In genomic region chr2:36053249-36053648, GRCm38 (mm10) we compare ENCODE assay signal across 31 mouse cellular contexts. TPM values are rescaled to one million over a fixed set of nuclear protein-coding genes. Genes with fewer than 3 reads are reported as not detected.
A peak's percentile ranks its signal among the peaks of the same experiment; 100 is the strongest.
DNase-seq lines count a peak whose midpoint lies in the region; ATAC-seq and TF ChIP-seq lines count a peak whose summit lies in the region.
"Had no signal": no experiment of that assay in that cellular context is flagged by ENCODE, and none has a peak within 500 bp of the region (broad histone marks: within the 10 kb centered on the region; RNA-seq: fewer than 3 reads in every experiment).

No protein-coding gene starts in this region.

- no peaks in the 10 kb centered on the region for H3K27me3 ChIP-seq in forebrain, postnatal 0 days (ENCODE audit: insufficient read depth, low read length)
- H3K27me3 ChIP-seq in forebrain, embryonic 15.5 days, result no peaks in the 10 kb centered on the region
- no peaks in the 10 kb centered on the region for H3K27me3 ChIP-seq in hindbrain, postnatal 0 days (ENCODE audit: insufficient read depth, low read length)
- H3K27me3 ChIP-seq: hindbrain, embryonic 12.5 days; neural tube, embryonic 15.5 days had no signal

- 0 out of 2 replicates have a peak, but pooled peaks cover 2% of the 10 kb centered on the region for H3K4me1 ChIP-seq in forebrain, postnatal 0 days (ENCODE audit: insufficient read depth)
- H3K4me1 ChIP-seq in forebrain, embryonic 15.5 days, result peaks cover 8% of the 10 kb centered on the region
- peaks cover 2% of the 10 kb centered on the region for H3K4me1 ChIP-seq in hindbrain, postnatal 0 days (ENCODE audit: insufficient read depth, low read length)

- intact Hi-C loops in left cerebral cortex, postnatal 14 days (cut with DNase I), result no loop called here

- H3K4me2 ChIP-seq in forebrain, postnatal 0 days (ENCODE audit: low read depth), result no peak overlapping the region
- H3K4me2 ChIP-seq in forebrain, embryonic 15.5 days (replicated peaks), result no peak overlapping the region
- H3K4me2 ChIP-seq in hindbrain, postnatal 0 days (ENCODE audit: low read depth, low read length), result no peak overlapping the region
- H3K4me2 ChIP-seq: hindbrain, embryonic 12.5 days; midbrain, embryonic 12.5 days; neural tube, embryonic 15.5 days had no signal

- peak; percentile 48 for DNase-seq in forebrain, postnatal 0 days
- peak; percentile 41 to 42 for DNase-seq in left cerebral cortex, postnatal 14 days (ENCODE audit: low spot score in 2 of 2)
- DNase-seq in left cerebral cortex, adult 9 months (ENCODE audit: low spot score in 2 of 2), result no peak
- DNase-seq in NIH3T3 (ENCODE audit: low read depth), result peak; percentile 52
- peak; percentile 24 to 48 for DNase-seq in frontal cortex, postnatal 36 days (ENCODE audit: low spot score in 2 of 2)
- DNase-seq in hindbrain, postnatal 0 days (ENCODE audit: low spot score), result no peak
- no peak for DNase-seq in cerebellum, adult 11 months
- DNase-seq: adrenal gland, adult 2 months; cerebellum, adult 8-10 months; gastrocnemius, adult 2 months; kidney, adult 2 months; lung, postnatal 14 days; thymus, adult 2 months; thymus, postnatal 4 days had no signal

- no peak for TF ChIP-seq CTCF in forebrain, postnatal 0 days (IDR thresholded peaks at IDR 0.05; ENCODE audit: low read depth)
- no peak for TF ChIP-seq CTCF in hindbrain, postnatal 0 days (IDR thresholded peaks at IDR 0.05; ENCODE audit: low read depth)

- 57% methylated on average over 3 of the region's 3 CpGs for WGBS in forebrain, postnatal 0 days
- WGBS in forebrain, embryonic 15.5 days, result 61% methylated on average over 3 of the region's 3 CpGs
- 55% methylated on average over 3 of the region's 3 CpGs for WGBS in hindbrain, postnatal 0 days

- ATAC-seq in forebrain, postnatal 0 days, result no peak
- no peak for ATAC-seq in forebrain, embryonic 15.5 days (replicated peaks)
- no peak for ATAC-seq in hindbrain, postnatal 0 days

- no peaks in the 10 kb centered on the region for H3K9me3 ChIP-seq in forebrain, postnatal 0 days (ENCODE audit: low read length)
- H3K9me3 ChIP-seq in forebrain, embryonic 15.5 days, result no peaks in the 10 kb centered on the region
- H3K9me3 ChIP-seq in hindbrain, postnatal 0 days (ENCODE audit: low read length), result no peaks in the 10 kb centered on the region
- H3K9me3 ChIP-seq: hindbrain, embryonic 12.5 days; midbrain, embryonic 12.5 days; neural tube, embryonic 15.5 days had no signal

- no peak overlapping the region for H3K27ac ChIP-seq in forebrain, postnatal 0 days (ENCODE audit: low read depth, low read length)
- H3K27ac ChIP-seq in forebrain, embryonic 15.5 days (replicated peaks), result no peak overlapping the region
- H3K27ac ChIP-seq in hindbrain, postnatal 0 days, result no peak overlapping the region
- H3K27ac ChIP-seq: gastrocnemius, adult 2 months; hindbrain, embryonic 12.5 days; kidney, postnatal 0 days; midbrain, embryonic 12.5 days; neural tube, embryonic 15.5 days had no signal

- no peaks in the 10 kb centered on the region for H3K36me3 ChIP-seq in forebrain, postnatal 0 days (ENCODE audit: insufficient read depth)
- H3K36me3 ChIP-seq in forebrain, embryonic 15.5 days, result no peaks in the 10 kb centered on the region
- H3K36me3 ChIP-seq in hindbrain, postnatal 0 days (ENCODE audit: insufficient read depth, low read length), result no peaks in the 10 kb centered on the region
- H3K36me3 ChIP-seq: hindbrain, embryonic 12.5 days; midbrain, embryonic 12.5 days; neural tube, embryonic 15.5 days had no signal

- no peak overlapping the region for H3K9ac ChIP-seq in forebrain, postnatal 0 days
- H3K9ac ChIP-seq in forebrain, embryonic 15.5 days (replicated peaks), result no peak overlapping the region
- H3K9ac ChIP-seq in hindbrain, postnatal 0 days (replicated peaks; ENCODE audit: low read length), result no peak overlapping the region
- H3K9ac ChIP-seq: hindbrain, embryonic 12.5 days; midbrain, embryonic 12.5 days; neural tube, embryonic 15.5 days had no signal

- no peak overlapping the region for H3K4me3 ChIP-seq in forebrain, postnatal 0 days (ENCODE audit: low read depth, low read length)
- no peak overlapping the region for H3K4me3 ChIP-seq in forebrain, embryonic 15.5 days
- H3K4me3 ChIP-seq in hindbrain, postnatal 0 days (ENCODE audit: low read length), result no peak overlapping the region
- H3K4me3 ChIP-seq: gastrocnemius, adult 2 months; hindbrain, embryonic 12.5 days; midbrain, embryonic 12.5 days; neural tube, embryonic 15.5 days had no signal

RNA-seq across cellular contexts. Expression of gene Morn5, which starts 4.0 kb away (rescaled TPM):
- 1.0 and 2.2 TPM in 2 replicates for total RNA-seq in forebrain, postnatal 0 days (2014; rRNA removed)
- 3.9 and 4.4 TPM in 2 replicates for polyA plus RNA-seq in forebrain, postnatal 0 days (2015; fragmentation: Nextera tagmentation; extraction: Ambion mirVana)
- polyA plus RNA-seq in forebrain, embryonic 15.5 days (2015; fragmentation: Nextera tagmentation; extraction: Ambion mirVana), result 1.7 and 2.5 TPM in 2 replicates
- 1 to 10 TPM; 1.3 to 1.8 TPM for total RNA-seq in left cerebral cortex, postnatal 14 days (2021)
- total RNA-seq in hindbrain, postnatal 0 days (2014; rRNA removed), result 2.3 TPM in 1 of 2 replicates, not detected in the other
- 3.4 and 3.7 TPM in 2 replicates for polyA plus RNA-seq in hindbrain, postnatal 0 days (2015; fragmentation: Nextera tagmentation; extraction: Ambion mirVana)
- total RNA-seq: adrenal gland, adult 2 months; adrenal gland, postnatal 4 days; ES-E14; gastrocnemius, adult 2 months; gastrocnemius, postnatal 4 days; heart, adult 8-10 months; heart, postnatal 25 days; liver, adult 2 months; megakaryocyte, adult 5-6 weeks had no signal
- polyA plus RNA-seq: adrenal gland, adult 2 months; heart, embryonic 14.5 days; large intestine, adult 2 months; limb, embryonic 11.5 days; liver, adult 2 months; liver, embryonic 16.5 days; small intestine, adult 2 months had no signal

RNA-seq across cellular contexts. Expression of gene Ndufa8, which starts 4.0 kb away (rescaled TPM):
- total RNA-seq in forebrain, postnatal 0 days (2014; rRNA removed), result 74.0 and 111 TPM in 2 replicates
- 333 and 372 TPM in 2 replicates for polyA plus RNA-seq in forebrain, postnatal 0 days (2015; fragmentation: Nextera tagmentation; extraction: Ambion mirVana)
- 259 and 263 TPM in 2 replicates for polyA plus RNA-seq in forebrain, embryonic 15.5 days (2015; fragmentation: Nextera tagmentation; extraction: Ambion mirVana)
- 100 to 1,000 TPM; 186 to 200 TPM for total RNA-seq in left cerebral cortex, postnatal 14 days (2021)
- 85.4 and 110 TPM in 2 replicates for total RNA-seq in hindbrain, postnatal 0 days (2014; rRNA removed)
- polyA plus RNA-seq in hindbrain, postnatal 0 days (2015; fragmentation: Nextera tagmentation; extraction: Ambion mirVana), result 350 and 376 TPM in 2 replicates

RNA-seq across cellular contexts. Expression of gene Lhx6, which starts 52.0 kb away (rescaled TPM):
- total RNA-seq in forebrain, postnatal 0 days (2014; rRNA removed), result 55.9 and 83.5 TPM in 2 replicates
- polyA plus RNA-seq in forebrain, postnatal 0 days (2015; fragmentation: Nextera tagmentation; extraction: Ambion mirVana), result 16.4 and 31.0 TPM in 2 replicates
- 36.3 and 36.8 TPM in 2 replicates for polyA plus RNA-seq in forebrain, embryonic 15.5 days (2015; fragmentation: Nextera tagmentation; extraction: Ambion mirVana)
- 10 to 100 TPM; 20.7 to 21.9 TPM for total RNA-seq in left cerebral cortex, postnatal 14 days (2021)
- 3.4 and 3.6 TPM in 2 replicates for total RNA-seq in hindbrain, postnatal 0 days (2014; rRNA removed)
- polyA plus RNA-seq in hindbrain, postnatal 0 days (2015; fragmentation: Nextera tagmentation; extraction: Ambion mirVana), result 0.25 and 0.36 TPM in 2 replicates
- total RNA-seq: megakaryocyte, adult 5-6 weeks had no signal

Comparison
In these comparisons a context has a peak if more than half of its experiments do, and no peak if none do; other contexts are left out.
1. DNase-seq: peak in forebrain, postnatal 0 days (single experiment), left cerebral cortex, postnatal 14 days (2 of 2), NIH3T3 (single experiment) and frontal cortex, postnatal 36 days (2 of 2); none in left cerebral cortex, adult 9 months (0 of 2), hindbrain, postnatal 0 days (single experiment) and cerebellum, adult 11 months (single experiment).